Mouse (Mus musculus): ENCODE measurements around the gene Pih1h3b.

The Pih1h3b gene

DNA sequence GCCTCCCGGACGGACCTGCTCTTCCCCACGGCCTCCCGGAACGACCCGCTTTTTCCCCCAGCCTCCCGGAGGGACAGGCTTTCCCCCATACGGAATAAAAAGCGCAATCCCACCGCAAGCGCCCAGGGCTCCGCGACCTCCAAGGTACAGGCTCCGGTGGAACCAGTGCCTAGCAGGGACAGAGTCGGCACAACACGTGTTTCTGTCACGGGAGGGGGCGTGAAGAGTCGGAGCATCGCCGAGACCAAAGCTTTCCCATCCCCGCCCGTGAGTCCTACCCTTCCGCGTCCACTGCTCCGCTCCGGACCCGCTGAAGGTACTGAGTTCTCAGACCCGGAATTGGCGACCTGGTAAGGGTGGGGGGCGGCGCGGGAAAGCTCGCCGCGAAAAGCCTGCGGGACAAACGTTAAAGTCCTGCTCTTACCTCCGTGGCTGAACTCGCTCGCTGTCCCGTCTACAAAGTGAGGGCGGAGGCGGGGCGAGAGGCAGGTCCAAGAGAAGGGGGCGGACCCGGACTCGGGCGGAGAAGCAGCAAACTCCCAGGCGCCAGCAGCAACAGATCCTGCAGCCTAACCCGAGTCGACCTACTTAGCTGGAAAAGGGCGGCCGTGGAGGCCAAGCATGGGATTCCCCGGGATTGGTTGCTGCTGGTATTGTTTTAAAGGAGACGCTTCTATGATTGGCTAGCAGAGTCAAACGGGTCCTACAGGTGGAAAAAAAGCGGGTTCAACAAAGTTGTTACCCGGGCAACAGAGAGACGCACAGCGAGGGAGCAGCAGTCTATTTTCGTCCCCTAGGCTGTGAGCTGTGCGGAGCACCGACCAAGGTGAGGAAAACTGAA is at the start of gene Pih1h3b, which contains the start of gene Nup62cl:
Pih1h3b (plus strand) TSS at position 745 of the 841 bp plus-strand sequence.
Nup62cl (minus strand) TSS at position 578 of the 841 bp plus-strand sequence.
- in situ Hi-C loops (cut with MboI, MseI): no loop called here

GRCm38 (mm10) chrX:140060886-140061874 is 1.5 kb upstream of the Pih1h3b start:
- in situ Hi-C loops (cut with MboI, MseI): no loop called here

DNA sequence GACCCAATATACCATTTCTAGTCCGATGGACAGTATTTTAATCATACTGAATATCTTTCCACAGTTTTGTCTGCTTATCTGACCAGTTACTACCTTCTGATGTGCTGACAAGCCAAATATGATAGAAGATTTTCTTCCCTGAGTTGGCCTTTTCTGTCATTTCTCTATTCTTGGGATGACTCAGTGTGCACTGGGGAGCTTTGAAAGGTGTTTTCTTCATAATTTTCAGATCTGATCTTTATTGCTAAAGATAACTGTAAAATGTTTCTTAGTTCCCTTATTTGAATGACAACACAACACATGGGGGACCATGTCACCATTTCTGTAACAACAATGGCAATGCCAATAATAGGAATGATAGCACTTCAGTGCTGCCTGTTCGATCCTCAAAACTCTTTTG is 19.9 kb downstream of the Pih1h3b start:
- in situ Hi-C loops (cut with MboI, MseI): no loop called here

DNA sequence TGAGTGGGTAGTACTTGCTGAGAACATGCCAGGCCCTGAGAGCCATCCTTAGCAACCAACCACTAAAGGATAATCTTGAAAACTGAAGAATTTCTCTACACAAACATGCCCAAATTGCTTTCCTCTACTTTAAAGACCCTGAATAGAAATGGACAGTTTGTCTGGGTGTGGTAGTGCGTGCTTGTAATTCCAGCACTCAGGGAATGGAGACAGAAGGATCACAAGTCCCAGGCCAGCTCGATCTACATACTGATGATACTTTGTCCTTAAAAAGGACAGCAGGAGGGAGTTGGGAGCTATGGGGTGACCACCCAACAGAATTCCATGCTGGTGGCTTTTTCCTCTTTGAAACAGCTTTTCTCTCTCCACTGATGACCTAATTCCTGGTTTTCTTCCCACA is 31.4 kb downstream of the Pih1h3b start:
- in situ Hi-C loops (cut with MboI, MseI): no loop called here

Measured in regulatory T cell (primary cell).